Mouse (Mus musculus) E14TG2a.4 (cell line): ENCODE results near the gene Snn.

Experiments used
- H3K27me3 ChIP-seq: 2 replicates; pipeline ENCODE4 v1.6.1; 2014; ENCODE audit warnings: low read length, control low read depth; ENCODE audit not compliant: insufficient read depth
- H3K36me3 ChIP-seq: 2 replicates; pipeline ENCODE4 v1.6.1; 2014; ENCODE audit warnings: low read length, control low read depth; ENCODE audit not compliant: insufficient read depth
- H3K4me1 ChIP-seq: replicated peaks from 2 replicates; pipeline ENCODE4 v1.6.1; 2014; ENCODE audit warnings: low read depth, low read length, control low read depth
- H3K4me3 ChIP-seq: replicated peaks from 2 replicates; pipeline ENCODE4 v1.5.1; 2014; ENCODE audit warnings: mild to moderate bottlenecking, low read length
- H3K9me3 ChIP-seq: 2 replicates; pipeline ENCODE4 v1.6.1; 2014; ENCODE audit warnings: low read length, control low read depth
- CTCF ChIP-seq: conservative IDR thresholded peaks from 2 replicates; pipeline ENCODE4 v1.5.1; 2014; ENCODE audit warnings: low read length
- NANOG ChIP-seq: IDR thresholded peaks from 2 replicates; pipeline ENCODE4 v1.6.1; 2014; ENCODE audit warnings: borderline replicate concordance, low read length, mixed read lengths
- POU5F1 ChIP-seq: IDR thresholded peaks from 2 replicates; pipeline ENCODE4 v1.6.1; 2014; ENCODE audit warnings: low read length, borderline replicate concordance

Gene Snn

DNA sequence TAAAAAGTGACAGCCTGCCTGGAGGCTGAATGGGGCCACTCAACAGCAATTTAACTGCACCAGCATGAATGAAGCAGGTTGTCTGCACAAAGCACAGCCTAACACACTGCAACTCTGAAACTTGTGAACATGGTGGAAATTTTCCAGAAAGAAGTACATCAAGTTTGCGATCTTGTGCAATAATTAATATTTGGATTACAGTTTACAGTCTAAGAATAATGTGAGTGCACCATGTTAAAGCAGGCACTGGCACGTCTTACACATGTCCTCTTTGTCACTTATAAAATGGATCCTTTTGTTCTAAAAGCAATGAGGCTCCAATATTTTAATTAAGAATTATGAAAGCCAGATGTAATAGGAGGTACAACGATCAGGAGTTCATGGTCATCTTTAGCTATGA, 36.6 kb downstream of the Snn start:
- Histone ChIP-seq H3K9me3 (no peaks in the 10 kb centered on the region), H3K27me3 (no peaks in the 10 kb centered on the region), H3K4me1 (no peaks in the 10 kb centered on the region), H3K4me3 (no peak overlapping the region), H3K36me3 (peaks cover 29% of the 10 kb centered on the region)
- TF ChIP-seq POU5F1 (no peak), CTCF (no peak), NANOG (no peak)

DNA sequence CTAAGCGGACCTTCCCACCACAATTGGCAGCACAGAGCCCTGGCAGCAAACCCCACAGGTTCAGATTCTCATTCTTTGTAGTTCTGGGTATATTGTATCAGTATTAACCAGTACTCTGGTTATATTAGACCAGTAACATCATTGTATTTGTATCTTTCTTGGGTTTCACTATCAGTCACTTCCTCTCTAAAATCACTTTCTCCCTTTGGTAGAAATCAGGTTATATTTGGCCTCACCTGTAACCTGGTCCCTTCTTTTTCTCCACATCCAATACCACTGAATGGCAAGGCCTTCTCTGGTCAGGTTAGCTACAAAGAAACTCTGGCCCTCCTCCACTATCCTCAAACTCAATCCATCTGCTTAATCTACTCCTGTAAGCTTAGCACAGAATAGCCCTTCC, 44.2 kb downstream of the Snn start:
- Histone ChIP-seq H3K27me3 (no peaks in the 10 kb centered on the region), H3K4me3 (no peak overlapping the region), H3K4me1 (no peaks in the 10 kb centered on the region), H3K9me3 (peaks cover 15% of the 10 kb centered on the region; the same call in 1 of the 2 replicates), H3K36me3 (peaks cover 33% of the 10 kb centered on the region)
- TF ChIP-seq POU5F1 (no peak), CTCF (no peak), NANOG (no peak)

DNA sequence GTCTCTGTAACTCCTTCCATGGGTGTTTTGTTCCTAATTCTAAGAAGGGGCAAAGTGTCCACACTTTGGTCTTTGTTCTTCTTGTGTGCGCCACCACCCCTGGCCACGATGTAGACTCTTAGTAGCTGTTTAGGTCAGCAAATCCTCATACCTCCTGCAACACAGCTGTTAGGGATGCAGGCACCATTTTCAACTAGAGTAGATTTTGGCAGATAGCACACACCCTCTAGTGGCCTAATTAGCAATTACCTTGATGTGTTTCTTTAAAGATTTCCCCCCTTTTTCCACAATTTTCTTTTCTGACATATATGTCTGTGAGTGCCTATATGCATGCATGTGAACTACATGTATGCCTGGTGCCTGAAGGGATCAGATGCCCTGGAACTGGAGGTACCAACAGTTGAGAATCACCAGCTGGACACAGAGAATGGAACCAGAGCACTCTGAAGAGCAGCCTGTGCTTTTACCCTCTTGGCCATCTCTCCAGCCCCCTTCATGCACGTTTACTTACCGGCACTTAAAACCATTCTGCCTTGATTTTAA, 48.5 kb downstream of the Snn start:
- H3K4me3 ChIP-seq: no peak overlapping the region
- H3K9me3 ChIP-seq: peaks cover 15% of the 10 kb centered on the region; the same call in 1 of the 2 replicates
- H3K27me3 ChIP-seq: no peaks in the 10 kb centered on the region
- peaks cover 25% of the 10 kb centered on the region; the same call in 1 of the 2 replicates for H3K36me3 ChIP-seq
- H3K4me1 ChIP-seq: no peaks in the 10 kb centered on the region
- TF ChIP-seq NANOG (no peak), POU5F1 (no peak), CTCF (peak; percentile 84)

DNA sequence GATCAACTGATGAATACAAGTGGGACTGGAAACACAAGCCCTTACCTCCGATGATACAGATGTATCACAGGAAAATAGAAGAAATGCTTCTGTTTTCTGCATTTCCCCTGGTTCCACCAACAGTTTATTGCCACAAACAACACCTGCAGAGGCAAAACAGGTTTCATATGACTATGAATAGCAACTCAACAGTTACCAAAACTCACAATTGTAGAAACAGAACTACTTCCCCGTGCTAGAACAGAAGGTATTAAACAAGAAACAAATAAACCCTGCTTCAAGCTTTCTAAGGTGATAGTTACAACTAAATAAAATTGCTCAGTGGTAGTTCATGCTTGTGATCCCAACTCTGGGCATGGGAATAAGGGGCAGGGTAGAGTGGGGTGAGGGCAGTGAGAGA, 61.9 kb downstream of the Snn start:
- TF ChIP-seq CTCF (no peak), NANOG (no peak), POU5F1 (no peak)

DNA sequence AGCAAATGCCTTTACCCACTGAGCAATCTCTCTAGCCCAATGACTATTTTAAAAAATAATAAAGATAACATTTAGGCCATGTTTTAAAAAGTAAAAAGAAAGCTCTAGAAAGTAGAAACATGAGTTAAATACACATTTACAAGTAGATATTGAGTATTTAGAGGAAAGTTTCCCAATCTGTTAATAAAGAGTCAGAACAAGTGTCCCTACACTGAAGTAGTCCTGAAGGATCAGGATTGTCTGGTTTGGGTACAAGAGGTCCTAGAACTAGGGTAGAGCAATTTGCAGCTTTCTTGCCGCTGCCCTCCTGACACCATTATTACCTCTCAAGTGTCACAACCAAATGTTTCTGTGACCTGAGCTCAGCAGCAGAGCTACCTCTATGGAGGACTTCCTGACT, 63.4 kb downstream of the Snn start:
- Histone ChIP-seq H3K36me3 (peaks cover 72% of the 10 kb centered on the region), H3K4me1 (no peaks in the 10 kb centered on the region), H3K4me3 (no peak overlapping the region), H3K9me3 (no peaks in the 10 kb centered on the region), H3K27me3 (no peaks in the 10 kb centered on the region)
- TF ChIP-seq POU5F1 (no peak), CTCF (no peak), NANOG (no peak)

More for the DNA sequence above, 61.9 kb downstream of the Snn start:
- Histone ChIP-seq H3K27me3 (no peaks in the 10 kb centered on the region), H3K9me3 (no peaks in the 10 kb centered on the region), H3K4me3 (no peak overlapping the region), H3K36me3 (peaks cover 69% of the 10 kb centered on the region), H3K4me1 (no peaks in the 10 kb centered on the region)
